Mouse (Mus musculus): ENCODE results near the gene Scaf4.
A peak's percentile ranks its signal among the peaks of the same experiment; 100 is the strongest.

Gene Scaf4

GRCm38 (mm10) chr16:90283905-90284891, at the start of gene Scaf4:
TSS of gene Scaf4 (minus strand) at chr16:90284503.
- peak; percentile 94 to 96 for DNase-seq (ENCODE audit: low spot score in 2 of 2)

GRCm38 (mm10) chr16:90332553-90332952, 48.2 kb upstream of the Scaf4 start:
- DNase-seq (ENCODE audit: low spot score in 2 of 2) = no peak

GRCm38 (mm10) chr16:90330979-90331378, 46.7 kb upstream of the Scaf4 start:
- no peak for DNase-seq (ENCODE audit: low spot score in 2 of 2)

- DNase-seq (ENCODE audit: low spot score in 2 of 2) = no peak
These were observed 45.2 kb upstream of the Scaf4 start for GRCm38 (mm10) chr16:90329511-90329910.

GRCm38 (mm10) chr16:90322850-90323528, 38.7 kb upstream of the Scaf4 start:
- peak; percentile 72 to 82 for DNase-seq (ENCODE audit: low spot score in 2 of 2)

- no peak for DNase-seq (ENCODE audit: low spot score in 2 of 2)
These were observed 35.0 kb upstream of the Scaf4 start for GRCm38 (mm10) chr16:90319321-90319720.

GRCm38 (mm10) chr16:90318372-90318926, 34.1 kb upstream of the Scaf4 start:
- no peak for DNase-seq (ENCODE audit: low spot score in 2 of 2)

GRCm38 (mm10) chr16:90317777-90318176, 33.5 kb upstream of the Scaf4 start:
- no peak for DNase-seq (ENCODE audit: low spot score in 2 of 2)

GRCm38 (mm10) chr16:90315881-90316280, 31.6 kb upstream of the Scaf4 start:
- DNase-seq (ENCODE audit: low spot score in 2 of 2) = no peak

GRCm38 (mm10) chr16:90312449-90313082, 28.3 kb upstream of the Scaf4 start:
- DNase-seq (ENCODE audit: low spot score in 2 of 2) = no peak

GRCm38 (mm10) chr16:90310488-90311135, 26.3 kb upstream of the Scaf4 start:
- DNase-seq (ENCODE audit: low spot score in 2 of 2) = no peak

- DNase-seq (ENCODE audit: low spot score in 2 of 2) = no peak
These were observed 25.5 kb upstream of the Scaf4 start for GRCm38 (mm10) chr16:90309784-90310183.

- no peak for DNase-seq (ENCODE audit: low spot score in 2 of 2)
These were observed 19.6 kb upstream of the Scaf4 start for GRCm38 (mm10) chr16:90303988-90304299.

GRCm38 (mm10) chr16:90303286-90303987, 19.1 kb upstream of the Scaf4 start:
- no peak for DNase-seq (ENCODE audit: low spot score in 2 of 2)

- DNase-seq (ENCODE audit: low spot score in 2 of 2) = no peak
These were observed 17.4 kb upstream of the Scaf4 start for GRCm38 (mm10) chr16:90301706-90302105.

GRCm38 (mm10) chr16:90300896-90301295, 16.6 kb upstream of the Scaf4 start:
- DNase-seq (ENCODE audit: low spot score in 2 of 2) = no peak

- no peak for DNase-seq (ENCODE audit: low spot score in 2 of 2)
These were observed 15.3 kb upstream of the Scaf4 start for GRCm38 (mm10) chr16:90299591-90299990.

- no peak for DNase-seq (ENCODE audit: low spot score in 2 of 2)
These were observed 14.4 kb upstream of the Scaf4 start for GRCm38 (mm10) chr16:90298426-90299300.

GRCm38 (mm10) chr16:90297479-90298425, 13.4 kb upstream of the Scaf4 start:
- DNase-seq (ENCODE audit: low spot score in 2 of 2) = no peak

Data from urinary bladder, postnatal 36 days (tissue).